ENCODE assay signal across 8 mouse cellular contexts in genomic region chr1:38897431-38898248, GRCm38 (mm10). TPM values are rescaled to one million over a fixed set of nuclear protein-coding genes. Genes with fewer than 3 reads are reported as not detected.
DNase-seq lines count a peak whose midpoint lies in the region; ATAC-seq lines count a peak whose summit lies in the region.

TSS of gene Chst10 (minus strand) at chr1:38898161.

- H3K4me3 ChIP-seq in forebrain, embryonic 14.5 days (ENCODE audit: low read depth, low read length): peak within 1 kb of the TSS; percentile 67
- H3K4me3 ChIP-seq in liver, embryonic 15.5 days (replicated peaks): peak within 1 kb of the TSS; percentile 42
- H3K4me3 ChIP-seq in neural tube, embryonic 13.5 days: peak within 1 kb of the TSS; percentile 76

- H3K36me3 ChIP-seq in forebrain, embryonic 14.5 days (ENCODE audit: control insufficient read depth, insufficient read depth, low read length): no peaks in the 10 kb centered on the region
- H3K36me3 ChIP-seq in liver, embryonic 15.5 days (replicated peaks): no peaks in the 10 kb centered on the region
- H3K36me3 ChIP-seq in neural tube, embryonic 13.5 days: peaks cover 4% of the 10 kb centered on the region; the same call in 1 of the 2 replicates

- peak; percentile 93 for ATAC-seq in CD4-positive, CD25-positive, alpha-beta regulatory T cell, adult 4 months
- peak; percentile 95 for ATAC-seq in forebrain, embryonic 14.5 days
- ATAC-seq in liver, embryonic 15.5 days (ENCODE audit: insufficient read depth): no peak
- ATAC-seq in neural tube, embryonic 13.5 days (ENCODE audit: low read depth): peak; percentile 93

- H3K27ac ChIP-seq in forebrain, embryonic 14.5 days (ENCODE audit: low read depth, low read length): peak within 1 kb of the TSS; percentile 90
- H3K27ac ChIP-seq in liver, embryonic 15.5 days (replicated peaks): no peak within 1 kb of the TSS
- H3K27ac ChIP-seq in neural tube, embryonic 13.5 days (replicated peaks): peak within 1 kb of the TSS; percentile 93

- intact Hi-C loops in heart, postnatal 10 days (cut with DNase I): no loop called here

- no peaks in the 10 kb centered on the region for H3K27me3 ChIP-seq in forebrain, embryonic 14.5 days (replicated peaks; ENCODE audit: control insufficient read depth, insufficient read depth, low read length)
- peaks cover 30% of the 10 kb centered on the region for H3K27me3 ChIP-seq in liver, embryonic 15.5 days
- peaks cover 5% of the 10 kb centered on the region; the same call in 1 of the 2 replicates for H3K27me3 ChIP-seq in neural tube, embryonic 13.5 days

- DNase-seq in cerebellum, adult 11 months: peak; percentile 82
- peak; percentile 91 for DNase-seq in forebrain, embryonic 14.5 days (ENCODE audit: low spot score)
- peak; percentile 66 to 67 for DNase-seq in heart, postnatal 10 days
- peak; percentile 80 to 84 for DNase-seq in kidney, postnatal 4 days
- DNase-seq in telencephalon, adult 2 months (ENCODE audit: low read depth, low spot score): peak; percentile 65

- H3K4me2 ChIP-seq in forebrain, embryonic 14.5 days (ENCODE audit: low read length): peak within 1 kb of the TSS; percentile 68
- peak within 1 kb of the TSS; percentile 61 for H3K4me2 ChIP-seq in liver, embryonic 15.5 days
- H3K4me2 ChIP-seq in neural tube, embryonic 13.5 days: peak within 1 kb of the TSS; percentile 79

- no peaks in the 10 kb centered on the region for H3K9me3 ChIP-seq in forebrain, embryonic 14.5 days (replicated peaks; ENCODE audit: control insufficient read depth, low read length)
- H3K9me3 ChIP-seq in liver, embryonic 15.5 days (replicated peaks): no peaks in the 10 kb centered on the region
- H3K9me3 ChIP-seq in neural tube, embryonic 13.5 days: no peaks in the 10 kb centered on the region

- WGBS in forebrain, embryonic 14.5 days: 1% methylated on average over 67 of the region's 67 CpGs
- WGBS in liver, embryonic 15.5 days (ENCODE audit: insufficient replicate concordance): 1% methylated on average over 64 of the region's 67 CpGs
- under 1% methylated on average over 67 of the region's 67 CpGs for WGBS in neural tube, embryonic 13.5 days

- H3K4me1 ChIP-seq in forebrain, embryonic 14.5 days (ENCODE audit: control insufficient read depth, insufficient read depth, low read length): peaks cover 14% of the 10 kb centered on the region
- no peaks in the 10 kb centered on the region for H3K4me1 ChIP-seq in liver, embryonic 15.5 days (replicated peaks)
- peaks cover 49% of the 10 kb centered on the region for H3K4me1 ChIP-seq in neural tube, embryonic 13.5 days (replicated peaks)

- H3K9ac ChIP-seq in forebrain, embryonic 14.5 days (ENCODE audit: low read length): peak within 1 kb of the TSS; percentile 78
- no peak within 1 kb of the TSS for H3K9ac ChIP-seq in liver, embryonic 15.5 days
- peak within 1 kb of the TSS; percentile 87 for H3K9ac ChIP-seq in neural tube, embryonic 13.5 days

RNA-seq across cellular contexts. Expression of gene Chst10, which starts in this region (rescaled TPM):
- polyA plus RNA-seq in CD4-positive, CD25-positive, alpha-beta regulatory T cell, adult 4 months (2017; shearing (Covaris generic)): 10 to 100 TPM; 22.2 to 27.2 TPM
- polyA plus RNA-seq in forebrain, embryonic 14.5 days (2014; fragmentation: Nextera tagmentation; extraction: Ambion mirVana): 48.7 and 58.2 TPM in 2 replicates
- total RNA-seq in heart, postnatal 10 days (2021): under 1 TPM; 0.41 to 0.47 TPM
- 0.10 and 0.24 TPM in 2 replicates for polyA plus RNA-seq in liver, embryonic 15.5 days (2015; fragmentation: Nextera tagmentation; extraction: Ambion mirVana)
- 39.5 and 40.3 TPM in 2 replicates for polyA plus RNA-seq in neural tube, embryonic 13.5 days (2015; fragmentation: Nextera tagmentation; extraction: Ambion mirVana)

Comparison
In these comparisons a context has a peak if more than half of its experiments do, and no peak if none do; other contexts are left out.
1. RNA of gene Chst10 (polyA plus RNA-seq): 48.7 to 58.2 TPM in forebrain, embryonic 14.5 days, 39.5 to 40.3 TPM in neural tube, embryonic 13.5 days and 22.2 to 27.2 TPM in CD4-positive, CD25-positive, alpha-beta regulatory T cell, adult 4 months; 0.10 to 0.24 TPM in liver, embryonic 15.5 days; every median in the first group is over 10 times any median in the second.
2. Peak in DNase-seq in heart, postnatal 10 days; RNA of the gene not detected or under 1 TPM.
3. Peak in every context shown above with its lines, with median percentiles within 50 percentile points of each other: DNase-seq, H3K4me2 ChIP-seq and H3K4me3 ChIP-seq.